In the genomic region with DNA sequence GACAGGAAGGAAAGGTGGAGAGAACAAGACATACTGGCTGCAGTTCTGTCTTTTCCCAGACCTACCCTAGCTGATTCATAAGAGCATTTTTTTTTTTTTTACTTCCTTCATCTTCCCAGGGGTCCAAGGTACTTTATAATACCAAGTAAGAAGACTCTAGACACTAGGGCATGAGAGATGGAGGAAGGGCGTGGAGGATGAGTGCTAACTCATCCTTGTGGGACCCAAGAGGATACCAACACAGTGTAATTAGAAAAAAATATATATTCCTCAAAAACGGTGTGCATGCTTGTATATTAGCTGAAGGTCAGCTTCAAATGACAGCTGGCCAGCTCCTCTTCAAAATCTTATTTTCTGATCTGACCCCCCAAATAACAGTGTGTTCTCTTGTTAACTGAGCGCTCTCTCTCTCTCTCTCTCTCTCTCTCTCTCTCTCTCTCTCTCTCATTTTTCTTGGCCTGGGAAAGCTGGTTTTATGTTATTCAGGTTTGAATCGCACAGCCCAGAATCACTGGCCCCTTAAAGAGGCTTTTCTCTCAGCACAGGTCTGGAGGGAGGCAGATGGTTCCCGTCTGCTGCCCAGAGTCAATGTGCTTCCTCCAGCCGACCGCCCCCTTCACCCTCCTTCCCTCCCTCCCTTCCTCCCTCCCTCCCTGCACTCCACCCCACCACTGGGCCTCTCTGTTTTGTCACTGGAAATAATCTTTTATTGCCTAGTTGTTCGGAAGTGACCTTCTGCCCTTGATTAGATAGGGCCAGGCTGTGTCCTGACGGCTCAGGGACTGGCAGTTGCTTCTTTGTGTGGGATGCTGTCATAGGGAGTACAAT, we compare ENCODE assay signal across 9 mouse cellular contexts. TPM values are rescaled to one million over a fixed set of nuclear protein-coding genes. Genes with fewer than 3 reads are reported as not detected.
A peak's percentile ranks its signal among the peaks of the same experiment; 100 is the strongest.
DNase-seq lines count a peak whose midpoint lies in the region; ATAC-seq and TF ChIP-seq lines count a peak whose summit lies in the region.
"Had no signal": no experiment of that assay in that cellular context is flagged by ENCODE, and none has a peak within 500 bp of the region (broad histone marks: within the 10 kb centered on the region; RNA-seq: fewer than 3 reads in every experiment).

No protein-coding gene starts in this region.

- peak; percentile 41 for DNase-seq in ZHBTc4 (ENCODE audit: low read depth, low spot score)
- peak; percentile 59 for DNase-seq in embryonic facial prominence, embryonic 11.5 days (ENCODE audit: low spot score)
- DNase-seq in heart, postnatal 14 days = peak; percentile 44 to 47
- DNase-seq in limb, embryonic 10.5 days (ENCODE audit: low spot score) = peak; percentile 68
- peak; percentile 64 for DNase-seq in midbrain, postnatal 0 days (ENCODE audit: low spot score)
- DNase-seq in thymus, adult 18-20 months = no peak
- DNase-seq in layer of hippocampus, adult 8-10 months (ENCODE audit: low spot score in 2 of 2) = no peak

- H3K27me3 ChIP-seq in embryonic facial prominence, embryonic 11.5 days (ENCODE audit: control insufficient read depth, insufficient read depth, low read length) = no peaks in the 10 kb centered on the region
- no peaks in the 10 kb centered on the region for H3K27me3 ChIP-seq in limb, embryonic 10.5 days (ENCODE audit: low read depth, poor library complexity, severe bottlenecking)
- H3K27me3 ChIP-seq in midbrain, postnatal 0 days (ENCODE audit: insufficient read depth, low read length) = peaks cover 6% of the 10 kb centered on the region

- intact Hi-C loops in heart, postnatal 14 days (cut with DNase I) = loop anchor here (5.0 kb wide), 1 partner anchor 81 kb away; no protein-coding TSS in a partner anchor

- H3K4me2 ChIP-seq in embryonic facial prominence, embryonic 11.5 days (ENCODE audit: low read depth, low read length) = no peak overlapping the region
- H3K4me2 ChIP-seq in midbrain, postnatal 0 days (ENCODE audit: low read depth, low read length, poor library complexity, severe bottlenecking) = no peak overlapping the region

- no peaks in the 10 kb centered on the region; the same call in 1 of the 2 replicates for H3K4me1 ChIP-seq in embryonic facial prominence, embryonic 11.5 days (ENCODE audit: control insufficient read depth, insufficient read depth, low read length)
- peaks cover 29% of the 10 kb centered on the region for H3K4me1 ChIP-seq in limb, embryonic 10.5 days
- no peaks in the 10 kb centered on the region for H3K4me1 ChIP-seq in midbrain, postnatal 0 days (ENCODE audit: insufficient read depth, low read length)

- H3K9me3 ChIP-seq in embryonic facial prominence, embryonic 11.5 days (replicated peaks; ENCODE audit: control insufficient read depth, low read length) = no peaks in the 10 kb centered on the region; the same call in 1 of the 2 replicates
- peaks cover 5% of the 10 kb centered on the region for H3K9me3 ChIP-seq in limb, embryonic 10.5 days (replicated peaks)
- H3K9me3 ChIP-seq in midbrain, postnatal 0 days (ENCODE audit: low read length) = peaks cover 13% of the 10 kb centered on the region; the same call in 1 of the 2 replicates

- H3K9ac ChIP-seq in embryonic facial prominence, embryonic 11.5 days (replicated peaks; ENCODE audit: low read length) = 0 out of 2 replicates have a peak overlapping the region, but pooled peaks have one; percentile 10
- no peak overlapping the region for H3K9ac ChIP-seq in midbrain, postnatal 0 days (replicated peaks; ENCODE audit: low read length, poor library complexity, severe bottlenecking)

- peak; percentile 87; the same call in 1 of the 2 replicates for ATAC-seq in embryonic facial prominence, embryonic 11.5 days (replicated peaks; ENCODE audit: insufficient number of reproducible peaks, low FRiP score, low TSS enrichment, low read depth)
- no peak for ATAC-seq in midbrain, postnatal 0 days (ENCODE audit: low FRiP score)
- no peak for ATAC-seq in erythroblast, adult 5-6 weeks (replicated peaks; ENCODE audit: low FRiP score, poor library complexity, severe bottlenecking)

- no peak overlapping the region for H3K4me3 ChIP-seq in embryonic facial prominence, embryonic 11.5 days (ENCODE audit: low read depth, low read length)
- H3K4me3 ChIP-seq in limb, embryonic 10.5 days = no peak overlapping the region
- no peak overlapping the region for H3K4me3 ChIP-seq in midbrain, postnatal 0 days (ENCODE audit: low read depth, low read length)

- no peaks in the 10 kb centered on the region for H3K36me3 ChIP-seq in embryonic facial prominence, embryonic 11.5 days (replicated peaks; ENCODE audit: control insufficient read depth, insufficient read depth, low read depth, low read length)
- peaks cover 12% of the 10 kb centered on the region for H3K36me3 ChIP-seq in limb, embryonic 10.5 days
- H3K36me3 ChIP-seq in midbrain, postnatal 0 days (ENCODE audit: insufficient read depth, low read length) = no peaks in the 10 kb centered on the region

- no peak overlapping the region for H3K27ac ChIP-seq in embryonic facial prominence, embryonic 11.5 days (replicated peaks; ENCODE audit: low read depth, low read length)
- peak overlapping the region; percentile 75 for H3K27ac ChIP-seq in limb, embryonic 10.5 days
- H3K27ac ChIP-seq in midbrain, postnatal 0 days (ENCODE audit: low read depth, low read length) = no peak overlapping the region
- H3K27ac ChIP-seq: macrophage had no signal

- no peak for TF ChIP-seq CTCF in midbrain, postnatal 0 days (IDR thresholded peaks at IDR 0.05)

- 16% methylated on average over 9 of the region's 9 CpGs for WGBS in embryonic facial prominence, embryonic 11.5 days
- 20% methylated on average over 9 of the region's 9 CpGs for WGBS in limb, embryonic 10.5 days
- 20% methylated on average over 9 of the region's 9 CpGs for WGBS in midbrain, postnatal 0 days

RNA-seq across cellular contexts. Expression of a gene that starts 26.8 kb away (rescaled TPM):
- 10.2 and 15.1 TPM in 2 replicates for polyA plus RNA-seq in embryonic facial prominence, embryonic 11.5 days (2014; fragmentation: Nextera tagmentation; extraction: Ambion mirVana)
- 10 to 100 TPM; 35.3 to 43.1 TPM for total RNA-seq in heart, postnatal 14 days (2021)
- polyA plus RNA-seq in limb, embryonic 10.5 days (2016; fragmentation: Nextera tagmentation; extraction: Ambion mirVana) = 28.0 and 32.6 TPM in 2 replicates
- total RNA-seq in midbrain, postnatal 0 days (2014; rRNA removed) = 24.9 and 31.9 TPM in 2 replicates
- 5.9 TPM in 2 replicates for polyA plus RNA-seq in midbrain, postnatal 0 days (2015; fragmentation: Nextera tagmentation; extraction: Ambion mirVana)
- total RNA-seq in erythroblast, adult 5-6 weeks (2015; ENCODE audit: low replicate concordance) = 2.3 TPM in 1 of 2 replicates, not detected in the other
- total RNA-seq in erythroblast, adult 5-6 weeks (2017; ENCODE audit: low replicate concordance) = 0.26 TPM in 1 of 2 replicates, not detected in the other
- total RNA-seq in layer of hippocampus, adult 8-10 months (2022) = 10 to 100 TPM in 2 of 4 experiments, 1 to 10 TPM in 2; 9.0 to 13.6 (median 10.1) TPM

RNA-seq across cellular contexts. Expression of a gene that starts 57.8 kb away (rescaled TPM):
- polyA plus RNA-seq in embryonic facial prominence, embryonic 11.5 days (2014; fragmentation: Nextera tagmentation; extraction: Ambion mirVana) = 2.6 and 3.7 TPM in 2 replicates
- total RNA-seq in heart, postnatal 14 days (2021) = not detected
- 4.6 and 5.7 TPM in 2 replicates for polyA plus RNA-seq in limb, embryonic 10.5 days (2016; fragmentation: Nextera tagmentation; extraction: Ambion mirVana)
- total RNA-seq in midbrain, postnatal 0 days (2014; rRNA removed) = 13.3 and 15.7 TPM in 2 replicates
- polyA plus RNA-seq in midbrain, postnatal 0 days (2015; fragmentation: Nextera tagmentation; extraction: Ambion mirVana) = 17.5 and 17.8 TPM in 2 replicates
- 0.84 TPM in 1 of 2 replicates, not detected in the other for total RNA-seq in erythroblast, adult 5-6 weeks (2015; ENCODE audit: low replicate concordance)
- total RNA-seq in erythroblast, adult 5-6 weeks (2017; ENCODE audit: low replicate concordance) = 3.0 and 10.6 TPM in 2 replicates
- total RNA-seq in layer of hippocampus, adult 8-10 months (2022) = 1 to 10 TPM; 4.3 to 5.8 (median 4.8) TPM

Comparison
In these comparisons a context has a peak if more than half of its experiments do, and no peak if none do; other contexts are left out.
1. DNase-seq: peak in ZHBTc4 (single experiment), embryonic facial prominence, embryonic 11.5 days (single experiment), heart, postnatal 14 days (2 of 2), limb, embryonic 10.5 days (single experiment) and midbrain, postnatal 0 days (single experiment); none in thymus, adult 18-20 months (0 of 2) and layer of hippocampus, adult 8-10 months (0 of 2).